Mouse (Mus musculus) liver, embryonic 12.5 days (tissue): ENCODE data around the gene Zfp281. TPM values are rescaled to one million over a fixed set of nuclear protein-coding genes. Genes with fewer than 3 reads are reported as not detected.

ENCODE experiments used
- ATAC-seq: fragments of 200-750 bp; cut with Nextera tagmentation; 2 replicates; pipeline ENCODE4 v1.8.0; 2017; ENCODE audit warnings: moderate number of reproducible peaks, mild to moderate bottlenecking, moderate library complexity
- H3K27ac ChIP-seq: fragments of 300-500 bp; sonication (generic); 2 replicates; pipeline ENCODE4 v1.5.1; 2016; ENCODE audit warnings: mild to moderate bottlenecking
- H3K27me3 ChIP-seq: fragments of 300-500 bp; sonication (generic); replicated peaks from 2 replicates; pipeline ENCODE4 v1.6.1; 2016; ENCODE audit warnings: mild to moderate bottlenecking, moderate library complexity
- H3K36me3 ChIP-seq: fragments of 300-500 bp; sonication (generic); 2 replicates; pipeline ENCODE4 v1.6.1; 2016; ENCODE audit warnings: mild to moderate bottlenecking, moderate library complexity
- H3K4me1 ChIP-seq: fragments of 300-500 bp; sonication (generic); 2 replicates; pipeline ENCODE4 v1.6.1; 2016
- H3K4me2 ChIP-seq: fragments of 300-500 bp; sonication (generic); 2 replicates; pipeline ENCODE4 v1.6.1; 2016; ENCODE audit warnings: mild to moderate bottlenecking, moderate library complexity
- H3K4me3 ChIP-seq: fragments of 300-500 bp; sonication (generic); 2 replicates; pipeline ENCODE4 v1.5.1; 2016; ENCODE audit warnings: mild to moderate bottlenecking, moderate library complexity
- H3K9ac ChIP-seq: fragments of 300-500 bp; sonication (generic); 2 replicates; pipeline ENCODE4 v1.6.1; 2016; ENCODE audit warnings: mild to moderate bottlenecking, moderate library complexity
- H3K9me3 ChIP-seq: fragments of 300-500 bp; sonication (generic); replicated peaks from 2 replicates; pipeline ENCODE4 v1.6.1; 2016; ENCODE audit warnings: mild to moderate bottlenecking, moderate library complexity
- WGBS: fragments of 180-500 bp; shearing (Covaris S2); methylation state at CpG from one replicate; pipeline ENCODE4 v1.1.7; 2016; ENCODE audit not compliant: insufficient replicate concordance; 5-methylcytosine and 5-hydroxymethylcytosine counted together
- polyA plus RNA-seq: library from polyadenylated mRNA; unstranded; fragments of >200 nt; fragmentation: Nextera tagmentation; extraction: Ambion mirVana; gene quantifications from 2 replicates; pipeline ENCODE4 v1.2.1, GENCODE M21; 2016

Zfp281 gene
- polyA plus RNA-seq, 1 experiment from 2014 or later, result 11.9 TPM

- H3K4me2 ChIP-seq, result no peak overlapping the region
- H3K4me1 ChIP-seq, result peaks cover 6% of the 10 kb centered on the region; the same call in 1 of the 2 replicates
- 55% methylated on average over 3 of the region's 3 CpGs for WGBS
- no peak overlapping the region for H3K9ac ChIP-seq
- H3K9me3 ChIP-seq, result no peaks in the 10 kb centered on the region
- no peak for ATAC-seq
- H3K27me3 ChIP-seq, result no peaks in the 10 kb centered on the region
- no peaks in the 10 kb centered on the region for H3K36me3 ChIP-seq
- no peak overlapping the region for H3K4me3 ChIP-seq
- H3K27ac ChIP-seq, result no peak overlapping the region
Observed at GRCm38 (mm10) chr1:136600067-136600466, 24.6 kb upstream of the Zfp281 start.

- ATAC-seq, result no peak
- H3K27ac ChIP-seq, result no peak overlapping the region
- no peak overlapping the region for H3K4me3 ChIP-seq
- no peak overlapping the region for H3K9ac ChIP-seq
- H3K9me3 ChIP-seq, result no peaks in the 10 kb centered on the region
- no peaks in the 10 kb centered on the region for H3K36me3 ChIP-seq
- H3K4me1 ChIP-seq, result peaks cover 6% of the 10 kb centered on the region; the same call in 1 of the 2 replicates
- no peak overlapping the region for H3K4me2 ChIP-seq
- no peaks in the 10 kb centered on the region for H3K27me3 ChIP-seq
- WGBS, result 65% methylated on average over 9 of the region's 9 CpGs
Observed at GRCm38 (mm10) chr1:136600647-136601345, 23.9 kb upstream of the Zfp281 start.

GRCm38 (mm10) chr1:136601346-136601888 is 23.3 kb upstream of the Zfp281 start:
- H3K4me2 ChIP-seq, result no peak overlapping the region
- 78% methylated on average over 10 of the region's 10 CpGs for WGBS
- no peak for ATAC-seq
- peaks cover 6% of the 10 kb centered on the region; the same call in 1 of the 2 replicates for H3K4me1 ChIP-seq
- no peaks in the 10 kb centered on the region for H3K27me3 ChIP-seq
- H3K27ac ChIP-seq, result no peak overlapping the region
- no peak overlapping the region for H3K9ac ChIP-seq
- no peaks in the 10 kb centered on the region for H3K36me3 ChIP-seq
- no peaks in the 10 kb centered on the region for H3K9me3 ChIP-seq
- no peak overlapping the region for H3K4me3 ChIP-seq

- Histone ChIP-seq H3K4me1 (peaks cover 6% of the 10 kb centered on the region; the same call in 1 of the 2 replicates), H3K27me3 (no peaks in the 10 kb centered on the region), H3K9ac (no peak overlapping the region), H3K4me2 (no peak overlapping the region), H3K27ac (no peak overlapping the region), H3K9me3 (no peaks in the 10 kb centered on the region), H3K4me3 (no peak overlapping the region), H3K36me3 (no peaks in the 10 kb centered on the region)
- WGBS, result 48% methylated on average over 5 of the region's 5 CpGs
- ATAC-seq, result no peak
Observed at GRCm38 (mm10) chr1:136602303-136602702, 22.4 kb upstream of the Zfp281 start.

- no peak overlapping the region for H3K4me2 ChIP-seq
- no peaks in the 10 kb centered on the region for H3K27me3 ChIP-seq
- no peaks in the 10 kb centered on the region for H3K9me3 ChIP-seq
- H3K9ac ChIP-seq, result no peak overlapping the region
- ATAC-seq, result no peak
- no peaks in the 10 kb centered on the region for H3K36me3 ChIP-seq
- WGBS, result 65% methylated on average over 4 of the region's 4 CpGs
- no peak overlapping the region for H3K4me3 ChIP-seq
- H3K4me1 ChIP-seq, result peaks cover 9% of the 10 kb centered on the region; the same call in 1 of the 2 replicates
- H3K27ac ChIP-seq, result no peak overlapping the region
Observed at GRCm38 (mm10) chr1:136604190-136604589, 20.5 kb upstream of the Zfp281 start.

GRCm38 (mm10) chr1:136605790-136606189 is 18.9 kb upstream of the Zfp281 start:
- Histone ChIP-seq H3K4me2 (no peak overlapping the region), H3K4me3 (no peak overlapping the region), H3K9me3 (no peaks in the 10 kb centered on the region), H3K36me3 (no peaks in the 10 kb centered on the region), H3K27ac (no peak overlapping the region), H3K27me3 (no peaks in the 10 kb centered on the region), H3K9ac (no peak overlapping the region), H3K4me1 (peaks cover 9% of the 10 kb centered on the region; the same call in 1 of the 2 replicates)
- WGBS, result 65% methylated on average over 9 of the region's 9 CpGs
- ATAC-seq, result no peak

GRCm38 (mm10) chr1:136606278-136606677 is 18.4 kb upstream of the Zfp281 start:
- H3K4me2 ChIP-seq, result no peak overlapping the region
- 66% methylated on average over 4 of the region's 4 CpGs for WGBS
- no peak for ATAC-seq
- H3K27me3 ChIP-seq, result no peaks in the 10 kb centered on the region
- H3K9ac ChIP-seq, result no peak overlapping the region
- H3K36me3 ChIP-seq, result no peaks in the 10 kb centered on the region
- no peaks in the 10 kb centered on the region for H3K9me3 ChIP-seq
- H3K27ac ChIP-seq, result no peak overlapping the region
- H3K4me3 ChIP-seq, result no peak overlapping the region
- H3K4me1 ChIP-seq, result peaks cover 9% of the 10 kb centered on the region; the same call in 1 of the 2 replicates

- WGBS, result 52% methylated on average over 11 of the region's 11 CpGs
- ATAC-seq, result no peak
- no peak overlapping the region for H3K4me3 ChIP-seq
Observed at GRCm38 (mm10) chr1:136608339-136609261, 16.1 kb upstream of the Zfp281 start.

GRCm38 (mm10) chr1:136611803-136612202 is 12.9 kb upstream of the Zfp281 start:
- Histone ChIP-seq H3K4me1 (0 out of 2 replicates have a peak, but pooled peaks cover 3% of the 10 kb centered on the region), H3K4me2 (no peak overlapping the region), H3K36me3 (no peaks in the 10 kb centered on the region), H3K9ac (no peak overlapping the region), H3K9me3 (no peaks in the 10 kb centered on the region), H3K27me3 (no peaks in the 10 kb centered on the region), H3K27ac (no peak overlapping the region), H3K4me3 (no peak overlapping the region)
- no peak for ATAC-seq
- 58% methylated on average over 9 of the region's 9 CpGs for WGBS

More at GRCm38 (mm10) chr1:136608339-136609261, 16.1 kb upstream of the Zfp281 start:
- Histone ChIP-seq H3K9ac (no peak overlapping the region), H3K27ac (no peak overlapping the region), H3K9me3 (no peaks in the 10 kb centered on the region), H3K4me2 (no peak overlapping the region), H3K27me3 (no peaks in the 10 kb centered on the region), H3K4me1 (0 out of 2 replicates have a peak, but pooled peaks cover 3% of the 10 kb centered on the region), H3K36me3 (no peaks in the 10 kb centered on the region)

- Histone ChIP-seq H3K36me3 (no peaks in the 10 kb centered on the region), H3K4me1 (peaks cover 10% of the 10 kb centered on the region; the same call in 1 of the 2 replicates), H3K9ac (no peak overlapping the region), H3K4me2 (no peak overlapping the region), H3K27ac (no peak overlapping the region), H3K4me3 (no peak overlapping the region), H3K27me3 (no peaks in the 10 kb centered on the region), H3K9me3 (no peaks in the 10 kb centered on the region)
- no peak for ATAC-seq
- 67% methylated on average over 6 of the region's 6 CpGs for WGBS
Observed at GRCm38 (mm10) chr1:136613300-136613751, 11.4 kb upstream of the Zfp281 start.

GRCm38 (mm10) chr1:136614748-136615440 is 9.8 kb upstream of the Zfp281 start:
- Histone ChIP-seq H3K27me3 (no peaks in the 10 kb centered on the region), H3K4me3 (no peak overlapping the region), H3K4me1 (peaks cover 7% of the 10 kb centered on the region; the same call in 1 of the 2 replicates), H3K27ac (peak overlapping the region; percentile 18), H3K9me3 (no peaks in the 10 kb centered on the region), H3K9ac (no peak overlapping the region), H3K36me3 (no peaks in the 10 kb centered on the region), H3K4me2 (no peak overlapping the region)
- ATAC-seq, result peak; percentile 57
- 75% methylated on average over 11 of the region's 11 CpGs for WGBS
